Mouse (Mus musculus): ENCODE measurements around the gene Pnmt. TPM values are rescaled to one million over a fixed set of nuclear protein-coding genes. Genes with fewer than 3 reads are reported as not detected.

The Pnmt gene
- polyA plus RNA-seq, 2 experiments from 2014 or later: not detected

GRCm38 (mm10) chr11:98418939-98419547, 32.8 kb downstream of the Pnmt start:
- ATAC-seq: no peak

GRCm38 (mm10) chr11:98426592-98426991, 40.3 kb downstream of the Pnmt start:
- no peak for ATAC-seq

DNA sequence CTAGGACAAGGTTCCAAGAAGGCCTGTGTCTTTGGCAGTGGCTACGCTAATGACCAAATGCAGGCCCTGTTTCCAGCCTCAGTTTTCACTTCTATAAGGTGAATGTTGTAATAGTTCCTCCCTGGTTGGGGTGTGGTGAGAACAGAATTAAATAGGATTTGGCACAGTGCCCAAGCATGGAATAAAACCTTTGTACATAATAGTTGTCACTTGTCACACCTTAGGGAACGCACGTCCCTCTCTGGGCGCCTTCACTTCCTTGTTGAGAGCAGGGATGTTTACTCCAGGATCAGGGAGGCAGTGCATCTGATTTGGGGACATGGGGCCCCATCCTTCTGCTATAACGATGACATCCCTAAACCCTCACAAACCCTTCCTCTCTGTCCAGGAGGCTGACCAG, 42.2 kb downstream of the Pnmt start:
- ATAC-seq: no peak

DNA sequence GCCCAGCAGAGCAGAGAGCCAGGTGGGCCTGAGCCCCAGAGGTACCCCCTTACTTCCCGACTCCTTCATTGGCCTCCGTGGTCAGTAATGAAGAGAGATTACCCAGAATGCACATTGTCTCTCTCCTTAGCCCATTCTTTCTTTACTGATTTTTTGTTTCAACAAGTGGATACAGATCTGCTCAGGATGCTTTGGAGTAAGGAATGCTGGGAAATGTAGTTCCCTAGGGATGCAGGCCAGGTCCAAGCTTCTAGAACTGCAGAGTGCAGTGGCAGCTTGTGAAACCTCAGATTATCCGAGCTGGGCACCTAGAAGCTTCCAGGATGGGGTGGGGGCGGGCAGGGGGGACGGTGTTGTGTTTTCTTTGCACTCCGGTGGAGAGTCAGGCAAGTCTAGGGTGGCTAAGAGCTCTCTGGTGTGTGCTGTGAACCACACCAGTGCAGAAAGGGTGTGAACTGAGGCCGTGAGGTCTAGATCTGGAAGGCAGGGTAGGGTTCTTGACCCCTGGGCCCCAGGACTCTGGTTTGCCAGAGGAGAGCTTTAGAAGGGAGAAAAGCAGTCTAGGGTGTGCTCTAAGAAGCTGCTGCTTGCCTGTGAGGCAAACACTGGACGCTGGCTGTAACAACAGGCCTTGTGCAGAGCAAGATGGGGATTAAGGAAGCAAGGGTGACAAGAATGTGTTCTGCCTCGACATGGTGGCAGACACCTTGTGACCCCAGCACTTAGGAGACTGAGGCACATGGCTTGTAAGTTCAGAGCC, 45.7 kb downstream of the Pnmt start:
- no peak for ATAC-seq

GRCm38 (mm10) chr11:98435723-98436122, 49.5 kb downstream of the Pnmt start:
- no peak for ATAC-seq

GRCm38 (mm10) chr11:98437441-98437840, 51.2 kb downstream of the Pnmt start:
- ATAC-seq: no peak

Other genes starting within 250 kb of the Pnmt start
- 1 to 10 TPM; 7.2 TPM for gene Fbxl20, start 236.0 kb upstream of the Pnmt start, polyA plus RNA-seq (2017; shearing (Covaris generic))
- 100 to 1,000 TPM in 1 of 2 experiments, 10 to 100 TPM in 1; 97.7 to 127 TPM for gene Med1, start 193.2 kb upstream of the Pnmt start, polyA plus RNA-seq (2017; shearing (Covaris generic))
- gene Cdk12, start 183.4 kb upstream of the Pnmt start, polyA plus RNA-seq (2017; shearing (Covaris generic)): 10 to 100 TPM; 26.3 to 28.7 TPM
- not detected for gene Neurod2, start 56.8 kb upstream of the Pnmt start, polyA plus RNA-seq (2017; shearing (Covaris generic))
- not detected for gene Ppp1r1b, start 38.0 kb upstream of the Pnmt start, polyA plus RNA-seq (2017; shearing (Covaris generic))
- gene Stard3, start 28.1 kb upstream of the Pnmt start, polyA plus RNA-seq (2017; shearing (Covaris generic)): 10 to 100 TPM; 41.2 to 63.9 TPM
- not detected for gene Tcap, start 2.6 kb upstream of the Pnmt start, polyA plus RNA-seq (2017; shearing (Covaris generic))
- 10 to 100 TPM in 1 of 2 experiments, 1 to 10 TPM in 1; 6.7 to 11.6 TPM for gene Pgap3, start 14.0 kb downstream of the Pnmt start, polyA plus RNA-seq (2017; shearing (Covaris generic))
- under 1 TPM; 0.07 to 0.23 TPM for gene Erbb2, start 26.0 kb downstream of the Pnmt start, polyA plus RNA-seq (2017; shearing (Covaris generic))
- 100 to 1,000 TPM; 150 to 155 TPM for gene Mien1, start 52.5 kb downstream of the Pnmt start, polyA plus RNA-seq (2017; shearing (Covaris generic))
- gene Grb7, start 59.9 kb downstream of the Pnmt start, polyA plus RNA-seq (2017; shearing (Covaris generic)): 1 to 10 TPM; 3.6 to 6.2 TPM
- gene Ikzf3, start 159.6 kb downstream of the Pnmt start, polyA plus RNA-seq (2017; shearing (Covaris generic)): 10 to 100 TPM; 77.0 to 98.7 TPM
- 1 to 10 TPM; 5.0 to 6.0 TPM for gene Zpbp2, start 164.6 kb downstream of the Pnmt start, polyA plus RNA-seq (2017; shearing (Covaris generic))
- 10 to 100 TPM; 25.9 to 53.6 TPM for gene Ormdl3, start 200.9 kb downstream of the Pnmt start, polyA plus RNA-seq (2017; shearing (Covaris generic))
- not detected for gene Lrrc3c, start 211.8 kb downstream of the Pnmt start, polyA plus RNA-seq (2017; shearing (Covaris generic))
- gene Gm12355, start 239.2 kb downstream of the Pnmt start, polyA plus RNA-seq (2017; shearing (Covaris generic)): 1 to 10 TPM; 1.0 to 9.6 TPM
- gene Gsdma3, start 239.9 kb downstream of the Pnmt start, polyA plus RNA-seq (2017; shearing (Covaris generic)): under 1 TPM in 1 of 2 experiments, not detected in 1; 0.20 TPM